Mouse (Mus musculus): Measurements from ENCODE around the gene Tspyl3.

GRCm38 (mm10) chr2:153177188-153177587 is 48.1 kb downstream of the Tspyl3 start:
- TF ChIP-seq EP300 (IDR thresholded peaks at IDR 0.05): no peak
- no peak for TF ChIP-seq CTCF (IDR thresholded peaks at IDR 0.05)

Measured in lung, postnatal 0 days (tissue).